In the genomic region with DNA sequence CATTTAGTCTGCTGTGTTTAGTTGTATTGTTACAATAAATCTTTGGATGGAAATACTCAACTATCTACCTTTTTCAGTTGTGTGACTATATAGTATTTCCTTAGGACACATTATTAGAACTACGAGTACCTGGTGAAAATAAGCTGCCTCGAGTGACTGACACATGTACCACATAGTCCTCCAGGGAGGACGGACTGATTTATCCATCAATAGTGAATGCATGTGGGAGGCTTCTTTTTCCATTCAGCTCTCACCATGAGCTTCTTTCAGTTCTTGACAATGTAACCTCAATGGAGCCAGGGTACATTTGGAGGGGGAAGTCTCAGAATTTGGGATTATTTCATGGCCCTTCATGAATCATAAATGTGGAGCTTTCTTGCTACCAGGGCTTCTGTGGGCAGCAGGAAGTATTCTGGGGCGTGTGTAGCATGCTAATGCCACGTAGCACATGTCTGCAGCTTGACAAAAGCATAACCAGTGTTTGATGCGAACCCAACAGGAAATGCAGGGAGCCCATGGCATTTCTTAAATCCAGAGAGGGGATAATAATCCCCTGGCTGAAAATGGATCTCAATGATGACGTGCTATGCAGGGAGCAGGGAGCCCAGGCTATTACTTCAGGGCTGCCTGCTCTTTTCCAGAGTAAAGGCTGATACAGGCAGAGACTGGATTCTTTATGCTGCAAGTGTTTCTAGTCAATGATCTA, we compare ENCODE assay signal across 21 mouse cellular contexts.
DNase-seq lines count a peak whose midpoint lies in the region; ATAC-seq and TF ChIP-seq lines count a peak whose summit lies in the region.
"Had no signal": no experiment of that assay in that cellular context is flagged by ENCODE, and none has a peak within 500 bp of the region (broad histone marks: within the 10 kb centered on the region; RNA-seq: fewer than 3 reads in every experiment).

No protein-coding gene starts in this region.

- H3K4me2 ChIP-seq in forebrain, embryonic 13.5 days: no peak overlapping the region
- no peak overlapping the region for H3K4me2 ChIP-seq in midbrain, embryonic 13.5 days (replicated peaks)
- H3K4me2 ChIP-seq in hindbrain, embryonic 13.5 days: no peak overlapping the region
- H3K4me2 ChIP-seq in midbrain, postnatal 0 days (ENCODE audit: low read depth, low read length, poor library complexity, severe bottlenecking): no peak overlapping the region
- no peak overlapping the region for H3K4me2 ChIP-seq in kidney, embryonic 15.5 days
- H3K4me2 ChIP-seq: heart, embryonic 12.5 days had no signal

- peaks cover 22% of the 10 kb centered on the region for H3K4me1 ChIP-seq in forebrain, embryonic 13.5 days
- peaks cover 16% of the 10 kb centered on the region for H3K4me1 ChIP-seq in forebrain, embryonic 10.5 days
- peaks cover 28% of the 10 kb centered on the region for H3K4me1 ChIP-seq in midbrain, embryonic 13.5 days (replicated peaks)
- H3K4me1 ChIP-seq in midbrain, embryonic 10.5 days: peaks cover 19% of the 10 kb centered on the region
- H3K4me1 ChIP-seq in hindbrain, embryonic 13.5 days (replicated peaks): peaks cover 19% of the 10 kb centered on the region
- peaks cover 6% of the 10 kb centered on the region; the same call in 1 of the 2 replicates for H3K4me1 ChIP-seq in midbrain, postnatal 0 days (ENCODE audit: insufficient read depth, low read length)
- H3K4me1 ChIP-seq in kidney, embryonic 15.5 days: no peaks in the 10 kb centered on the region

- no peak for DNase-seq in forebrain, embryonic 10.5 days (ENCODE audit: extremely low spot score, low spot score)
- no peak for DNase-seq in midbrain, embryonic 10.5 days (ENCODE audit: low spot score)
- peak; percentile 39 for DNase-seq in midbrain, postnatal 0 days (ENCODE audit: low spot score)
- DNase-seq: cerebellum, postnatal 36 days; gastrocnemius, postnatal 36 days; heart, postnatal 36 days; layer of hippocampus, adult 9-11 months; liver; liver, postnatal 0 days; lung, postnatal 14 days; retina, postnatal 1 day; spleen, adult 18-20 months had no signal

- no peak for TF ChIP-seq CTCF in midbrain, postnatal 0 days (IDR thresholded peaks at IDR 0.05)

- H3K9ac ChIP-seq in forebrain, embryonic 13.5 days: no peak overlapping the region
- H3K9ac ChIP-seq in midbrain, embryonic 13.5 days (replicated peaks): no peak overlapping the region
- no peak overlapping the region for H3K9ac ChIP-seq in hindbrain, embryonic 13.5 days
- H3K9ac ChIP-seq in midbrain, postnatal 0 days (replicated peaks; ENCODE audit: low read length, poor library complexity, severe bottlenecking): no peak overlapping the region
- no peak overlapping the region for H3K9ac ChIP-seq in kidney, embryonic 15.5 days
- H3K9ac ChIP-seq: heart, embryonic 12.5 days; liver, postnatal 0 days had no signal

- 44% methylated on average over 7 of the region's 7 CpGs for WGBS in forebrain, embryonic 13.5 days
- 80% methylated on average over 7 of the region's 7 CpGs for WGBS in forebrain, embryonic 10.5 days
- 35% methylated on average over 7 of the region's 7 CpGs for WGBS in midbrain, embryonic 13.5 days
- WGBS in midbrain, embryonic 10.5 days: 83% methylated on average over 7 of the region's 7 CpGs
- WGBS in hindbrain, embryonic 13.5 days: 59% methylated on average over 7 of the region's 7 CpGs
- WGBS in midbrain, postnatal 0 days: 23% methylated on average over 7 of the region's 7 CpGs
- WGBS in kidney, embryonic 15.5 days: 81% methylated on average over 7 of the region's 7 CpGs

- peak overlapping the region; percentile 51 for H3K27ac ChIP-seq in forebrain, embryonic 13.5 days
- no peak overlapping the region for H3K27ac ChIP-seq in forebrain, embryonic 10.5 days
- H3K27ac ChIP-seq in midbrain, embryonic 13.5 days: peak overlapping the region; percentile 73
- H3K27ac ChIP-seq in midbrain, embryonic 10.5 days (replicated peaks): no peak overlapping the region
- H3K27ac ChIP-seq in hindbrain, embryonic 13.5 days: peak overlapping the region; percentile 60
- peak overlapping the region; percentile 62 for H3K27ac ChIP-seq in midbrain, postnatal 0 days (ENCODE audit: low read depth, low read length)
- no peak overlapping the region for H3K27ac ChIP-seq in kidney, embryonic 15.5 days
- H3K27ac ChIP-seq: kidney, postnatal 0 days had no signal

- H3K9me3 ChIP-seq in forebrain, embryonic 13.5 days (replicated peaks): no peaks in the 10 kb centered on the region
- no peaks in the 10 kb centered on the region for H3K9me3 ChIP-seq in forebrain, embryonic 10.5 days
- no peaks in the 10 kb centered on the region for H3K9me3 ChIP-seq in midbrain, embryonic 13.5 days
- H3K9me3 ChIP-seq in midbrain, embryonic 10.5 days (replicated peaks): no peaks in the 10 kb centered on the region
- H3K9me3 ChIP-seq in hindbrain, embryonic 13.5 days: no peaks in the 10 kb centered on the region
- H3K9me3 ChIP-seq in midbrain, postnatal 0 days (ENCODE audit: low read length): no peaks in the 10 kb centered on the region
- no peaks in the 10 kb centered on the region for H3K9me3 ChIP-seq in kidney, embryonic 15.5 days (replicated peaks)
- H3K9me3 ChIP-seq: heart, embryonic 12.5 days had no signal

- H3K27me3 ChIP-seq in forebrain, embryonic 13.5 days: no peaks in the 10 kb centered on the region
- no peaks in the 10 kb centered on the region for H3K27me3 ChIP-seq in forebrain, embryonic 10.5 days (ENCODE audit: poor library complexity, severe bottlenecking)
- no peaks in the 10 kb centered on the region for H3K27me3 ChIP-seq in midbrain, embryonic 13.5 days
- no peaks in the 10 kb centered on the region for H3K27me3 ChIP-seq in midbrain, embryonic 10.5 days (ENCODE audit: low read depth, poor library complexity, severe bottlenecking)
- H3K27me3 ChIP-seq in hindbrain, embryonic 13.5 days: no peaks in the 10 kb centered on the region
- no peaks in the 10 kb centered on the region for H3K27me3 ChIP-seq in midbrain, postnatal 0 days (ENCODE audit: insufficient read depth, low read length)
- no peaks in the 10 kb centered on the region for H3K27me3 ChIP-seq in kidney, embryonic 15.5 days
- H3K27me3 ChIP-seq: CH12.LX; heart, embryonic 12.5 days had no signal

- peak; percentile 72 for ATAC-seq in forebrain, embryonic 13.5 days
- ATAC-seq in midbrain, embryonic 13.5 days: peak; percentile 81
- ATAC-seq in hindbrain, embryonic 13.5 days (ENCODE audit: low FRiP score): peak; percentile 43; the same call in 1 of the 2 replicates
- peak; percentile 76 for ATAC-seq in midbrain, postnatal 0 days (ENCODE audit: low FRiP score)
- no peak for ATAC-seq in kidney, embryonic 15.5 days (replicated peaks; ENCODE audit: low FRiP score)
- no peak for ATAC-seq in inflammation-experienced regulatory T-cells, adult 6 months
- ATAC-seq: intestine, postnatal 0 days; liver, postnatal 0 days had no signal

- no peak overlapping the region for H3K4me3 ChIP-seq in forebrain, embryonic 13.5 days
- H3K4me3 ChIP-seq in forebrain, embryonic 10.5 days: no peak overlapping the region
- H3K4me3 ChIP-seq in midbrain, embryonic 13.5 days (replicated peaks): no peak overlapping the region
- H3K4me3 ChIP-seq in midbrain, embryonic 10.5 days: no peak overlapping the region
- no peak overlapping the region for H3K4me3 ChIP-seq in hindbrain, embryonic 13.5 days
- no peak overlapping the region for H3K4me3 ChIP-seq in midbrain, postnatal 0 days (ENCODE audit: low read depth, low read length)
- no peak overlapping the region for H3K4me3 ChIP-seq in kidney, embryonic 15.5 days (replicated peaks)
- H3K4me3 ChIP-seq: heart, embryonic 12.5 days had no signal

- H3K36me3 ChIP-seq in forebrain, embryonic 13.5 days (ENCODE audit: poor library complexity, severe bottlenecking): no peaks in the 10 kb centered on the region
- no peaks in the 10 kb centered on the region for H3K36me3 ChIP-seq in forebrain, embryonic 10.5 days (replicated peaks)
- H3K36me3 ChIP-seq in midbrain, embryonic 13.5 days: no peaks in the 10 kb centered on the region
- H3K36me3 ChIP-seq in midbrain, embryonic 10.5 days: no peaks in the 10 kb centered on the region
- H3K36me3 ChIP-seq in hindbrain, embryonic 13.5 days: no peaks in the 10 kb centered on the region
- no peaks in the 10 kb centered on the region for H3K36me3 ChIP-seq in midbrain, postnatal 0 days (ENCODE audit: insufficient read depth, low read length)
- no peaks in the 10 kb centered on the region for H3K36me3 ChIP-seq in kidney, embryonic 15.5 days
- H3K36me3 ChIP-seq: heart, embryonic 12.5 days had no signal

Comparison
In these comparisons a context has a peak if more than half of its experiments do, and no peak if none do; other contexts are left out.
1. H3K27ac ChIP-seq: peak in forebrain, embryonic 13.5 days (single experiment), midbrain, embryonic 13.5 days (single experiment), hindbrain, embryonic 13.5 days (single experiment) and midbrain, postnatal 0 days (single experiment); none in forebrain, embryonic 10.5 days (single experiment), midbrain, embryonic 10.5 days (single experiment) and kidney, embryonic 15.5 days (single experiment).
2. ATAC-seq: peak in forebrain, embryonic 13.5 days (single experiment), midbrain, embryonic 13.5 days (single experiment), hindbrain, embryonic 13.5 days (single experiment) and midbrain, postnatal 0 days (single experiment); none in kidney, embryonic 15.5 days (single experiment) and inflammation-experienced regulatory T-cells, adult 6 months (single experiment).